Mouse (Mus musculus) limb, embryonic 11.5 days (tissue): ENCODE measurements around the gene Pdzrn3. TPM values are rescaled to one million over a fixed set of nuclear protein-coding genes. Genes with fewer than 3 reads are reported as not detected.

Source experiments
- ATAC-seq: fragments of 200-750 bp; cut with Nextera tagmentation; 2 replicates; pipeline ENCODE4 v1.8.0; 2017; ENCODE audit warnings: low read depth; ENCODE audit not compliant: insufficient number of reproducible peaks, low FRiP score, low TSS enrichment
- DNase-seq: peaks from one replicate; pipeline ENCODE4 v3.0.0-alpha.2; 2015; ENCODE audit warnings: low spot score
- H3K27ac ChIP-seq: fragments of 300-500 bp; sonication (generic); replicated peaks from 2 replicates; pipeline ENCODE4 v1.5.1; 2014; ENCODE audit warnings: low read depth, mild to moderate bottlenecking, low read length
- H3K27me3 ChIP-seq: fragments of 300-500 bp; sonication (generic); 2 replicates; pipeline ENCODE4 v1.6.1; 2014; ENCODE audit warnings: mild to moderate bottlenecking, low read length, mixed read lengths; ENCODE audit not compliant: control insufficient read depth, insufficient read depth
- H3K36me3 ChIP-seq: fragments of 300-500 bp; sonication (generic); 2 replicates; pipeline ENCODE4 v1.6.1; 2014; ENCODE audit warnings: mild to moderate bottlenecking, low read length, moderate library complexity, mixed read lengths; ENCODE audit not compliant: control insufficient read depth, insufficient read depth
- H3K4me1 ChIP-seq: fragments of 300-500 bp; sonication (generic); 2 replicates; pipeline ENCODE4 v1.6.1; 2014; ENCODE audit warnings: low read length, mixed read lengths; ENCODE audit not compliant: control insufficient read depth, insufficient read depth
- H3K4me2 ChIP-seq: fragments of 300-500 bp; sonication (generic); 2 replicates; pipeline ENCODE4 v1.6.1; 2014; ENCODE audit warnings: low read depth, mild to moderate bottlenecking, moderate library complexity; ENCODE audit not compliant: severe bottlenecking
- H3K4me3 ChIP-seq: fragments of 300-500 bp; sonication (generic); 2 replicates; pipeline ENCODE4 v1.5.1; 2014; ENCODE audit warnings: low read depth, low read length
- H3K9ac ChIP-seq: fragments of 300-500 bp; sonication (generic); 2 replicates; pipeline ENCODE4 v1.6.1; 2014; ENCODE audit warnings: mild to moderate bottlenecking, low read length
- H3K9me3 ChIP-seq: fragments of 300-500 bp; sonication (generic); 2 replicates; pipeline ENCODE4 v1.6.1; 2016; ENCODE audit warnings: low read length; ENCODE audit not compliant: control insufficient read depth
- WGBS: fragments of 180-500 bp; shearing (Covaris S2); extraction: QIAGEN DNeasy Blood & Tissue Kit; methylation state at CpG from one replicate; pipeline ENCODE4 v1.1.7; 2014; 5-methylcytosine and 5-hydroxymethylcytosine counted together
- polyA plus RNA-seq: library from polyadenylated mRNA; unstranded; fragments of >200 nt; fragmentation: Nextera tagmentation; extraction: Ambion mirVana; gene quantifications from 2 replicates; pipeline ENCODE4 v1.2.1, GENCODE M21; 2014

Pdzrn3 gene
- polyA plus RNA-seq, 1 experiment from 2014 or later: 11.1 TPM

- Histone ChIP-seq H3K9ac (no peak overlapping the region), H3K27ac (no peak overlapping the region), H3K4me1 (peaks cover 12% of the 10 kb centered on the region), H3K4me2 (no peak overlapping the region), H3K9me3 (no peaks in the 10 kb centered on the region), H3K27me3 (no peaks in the 10 kb centered on the region), H3K36me3 (no peaks in the 10 kb centered on the region), H3K4me3 (no peak overlapping the region)
- DNase-seq (no peak), ATAC-seq (no peak)
- WGBS: 88% methylated on average over 4 of the region's 4 CpGs
Observed at GRCm38 (mm10) chr6:101246137-101246536, 131.6 kb downstream of the Pdzrn3 start.

- Histone ChIP-seq H3K4me1 (no peaks in the 10 kb centered on the region), H3K9me3 (no peaks in the 10 kb centered on the region), H3K27me3 (no peaks in the 10 kb centered on the region), H3K27ac (no peak overlapping the region), H3K4me3 (no peak overlapping the region), H3K9ac (no peak overlapping the region), H3K4me2 (no peak overlapping the region), H3K36me3 (no peaks in the 10 kb centered on the region)
- WGBS: 89% methylated on average over 3 of the region's 3 CpGs
- DNase-seq: no peak
- ATAC-seq: no peak
Observed at GRCm38 (mm10) chr6:101244355-101244754, 133.3 kb downstream of the Pdzrn3 start.

DNA sequence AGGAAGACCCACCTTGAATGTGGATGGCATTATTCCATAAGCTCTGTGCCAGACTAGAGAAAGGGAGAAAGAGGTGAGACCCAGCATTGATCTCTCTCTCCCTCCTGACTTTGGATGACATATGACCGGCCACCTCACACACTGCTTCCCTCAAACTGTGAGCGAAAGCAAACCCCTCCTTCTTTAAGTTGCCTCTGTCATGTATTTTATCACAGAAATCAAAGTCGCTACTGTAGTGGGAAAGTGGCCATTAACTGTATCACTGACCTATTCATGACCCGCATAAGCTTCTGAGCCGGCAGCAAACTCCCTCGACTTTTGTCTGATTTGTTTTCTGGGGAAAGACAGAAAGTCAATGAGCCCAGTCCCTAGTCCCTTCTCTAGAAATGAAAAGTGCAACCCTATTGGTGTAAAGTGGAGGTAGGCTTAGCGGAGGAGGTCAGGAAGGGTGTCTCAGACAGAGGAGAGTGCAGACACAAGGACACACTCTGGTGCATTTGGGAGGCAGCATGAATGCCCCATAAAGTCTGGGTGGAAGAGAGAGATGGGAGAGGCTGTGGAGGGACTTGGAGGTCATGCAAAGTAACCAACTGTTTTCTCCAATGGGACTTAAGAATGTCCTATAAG lies 134.4 kb downstream of the Pdzrn3 start:
- no peaks in the 10 kb centered on the region for H3K27me3 ChIP-seq
- no peaks in the 10 kb centered on the region for H3K36me3 ChIP-seq
- no peaks in the 10 kb centered on the region for H3K9me3 ChIP-seq
- no peak overlapping the region for H3K9ac ChIP-seq
- no peak overlapping the region for H3K4me2 ChIP-seq
- WGBS: 88% methylated on average over 7 of the region's 7 CpGs
- no peaks in the 10 kb centered on the region for H3K4me1 ChIP-seq
- no peak overlapping the region for H3K27ac ChIP-seq
- no peak overlapping the region for H3K4me3 ChIP-seq
- DNase-seq (no peak), ATAC-seq (no peak)

DNA sequence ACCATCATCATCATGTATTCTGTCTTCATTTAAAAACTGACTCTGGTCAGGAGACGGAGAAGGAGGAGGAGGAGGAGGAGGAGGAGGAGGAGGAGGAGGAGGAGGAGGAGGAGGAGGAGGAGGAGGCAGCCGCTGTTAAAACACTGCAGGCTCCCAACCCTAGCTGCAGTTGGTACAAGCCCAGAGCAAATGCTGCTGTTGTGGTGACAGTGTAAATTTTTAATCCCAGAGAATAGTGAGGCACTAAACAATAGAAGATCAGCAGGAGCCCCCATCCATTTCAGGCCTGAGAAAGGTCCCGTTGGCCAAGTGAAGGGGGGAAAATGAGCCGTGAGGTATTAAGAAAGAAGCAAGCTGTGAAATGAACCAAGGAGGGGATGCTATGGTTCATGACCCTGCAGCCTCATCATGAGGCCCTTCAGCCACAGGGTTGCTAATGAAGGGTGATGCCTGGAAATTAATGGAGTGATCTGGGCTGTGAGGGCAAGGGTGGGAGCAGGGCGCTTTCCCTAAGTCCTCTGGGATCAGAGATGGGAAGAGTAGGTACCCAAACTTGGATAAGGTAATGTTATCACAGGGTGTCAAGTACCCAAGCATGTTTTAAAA lies 141.0 kb downstream of the Pdzrn3 start:
- no peak overlapping the region for H3K27ac ChIP-seq
- no peak overlapping the region for H3K9ac ChIP-seq
- H3K4me1 ChIP-seq: peaks cover 4% of the 10 kb centered on the region; the same call in 1 of the 2 replicates
- DNase-seq: no peak
- H3K27me3 ChIP-seq: no peaks in the 10 kb centered on the region
- H3K9me3 ChIP-seq: no peaks in the 10 kb centered on the region
- 43% methylated on average over 4 of the region's 5 CpGs for WGBS
- no peak overlapping the region for H3K4me3 ChIP-seq
- H3K4me2 ChIP-seq: no peak overlapping the region
- no peak for ATAC-seq
- H3K36me3 ChIP-seq: no peaks in the 10 kb centered on the region

DNA sequence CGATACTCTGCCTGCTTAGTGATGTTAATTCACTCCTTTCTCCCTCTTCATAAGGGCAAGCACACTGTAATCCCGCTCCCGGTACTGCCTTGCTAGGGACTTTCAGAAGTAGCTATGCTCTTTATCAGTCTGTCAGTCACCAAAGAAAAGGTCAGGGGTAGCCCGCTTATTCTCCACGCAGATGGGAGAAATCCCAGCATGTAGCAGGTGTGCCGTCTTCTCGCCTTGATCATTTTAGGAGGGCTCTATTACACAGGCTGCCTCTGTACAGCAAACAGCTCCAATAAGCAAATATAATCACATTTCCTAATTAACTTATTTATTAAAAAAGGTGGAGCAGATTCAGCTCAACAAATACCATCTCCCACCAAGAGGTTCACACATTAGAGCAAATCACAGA lies 141.5 kb downstream of the Pdzrn3 start:
- 77% methylated on average over 7 of the region's 7 CpGs for WGBS
- ATAC-seq: no peak
- Histone ChIP-seq H3K9ac (no peak overlapping the region), H3K9me3 (no peaks in the 10 kb centered on the region), H3K4me3 (no peak overlapping the region), H3K4me2 (no peak overlapping the region), H3K27me3 (no peaks in the 10 kb centered on the region), H3K4me1 (peaks cover 4% of the 10 kb centered on the region; the same call in 1 of the 2 replicates), H3K36me3 (no peaks in the 10 kb centered on the region), H3K27ac (no peak overlapping the region)
- no peak for DNase-seq

- Histone ChIP-seq H3K9ac (no peak overlapping the region), H3K4me3 (no peak overlapping the region), H3K27ac (no peak overlapping the region), H3K4me2 (no peak overlapping the region), H3K9me3 (no peaks in the 10 kb centered on the region), H3K4me1 (peaks cover 4% of the 10 kb centered on the region; the same call in 1 of the 2 replicates), H3K36me3 (no peaks in the 10 kb centered on the region), H3K27me3 (no peaks in the 10 kb centered on the region)
- WGBS: 14% methylated on average over 10 of the region's 10 CpGs
- ATAC-seq (no peak), DNase-seq (no peak)
Observed at GRCm38 (mm10) chr6:101234349-101234748, 143.3 kb downstream of the Pdzrn3 start.

DNA sequence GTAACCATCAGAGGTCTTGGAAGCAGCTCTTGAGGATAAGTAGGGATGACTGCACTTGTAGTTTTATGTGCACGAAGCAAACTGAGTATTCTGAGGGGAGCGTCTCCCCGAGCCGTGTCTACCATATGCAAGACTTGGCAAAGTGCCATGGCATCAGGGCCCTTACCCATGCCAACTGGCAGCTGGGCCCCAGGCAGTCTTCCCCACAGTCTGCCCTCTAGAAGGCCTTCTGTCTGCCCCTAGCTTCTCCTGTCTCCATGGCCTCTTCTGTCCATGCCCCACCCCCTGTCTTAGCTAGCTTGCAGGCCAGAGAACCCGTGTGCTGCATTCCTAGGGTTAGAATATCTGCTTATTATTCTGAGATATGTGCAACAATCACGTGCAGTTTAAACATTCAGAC lies 144.0 kb downstream of the Pdzrn3 start:
- Histone ChIP-seq H3K9me3 (no peaks in the 10 kb centered on the region), H3K27ac (no peak overlapping the region), H3K36me3 (no peaks in the 10 kb centered on the region), H3K9ac (no peak overlapping the region), H3K27me3 (no peaks in the 10 kb centered on the region), H3K4me1 (peaks cover 4% of the 10 kb centered on the region; the same call in 1 of the 2 replicates), H3K4me2 (no peak overlapping the region), H3K4me3 (no peak overlapping the region)
- no peak for DNase-seq
- ATAC-seq: no peak
- WGBS: 86% methylated on average over 6 of the region's 6 CpGs

DNA sequence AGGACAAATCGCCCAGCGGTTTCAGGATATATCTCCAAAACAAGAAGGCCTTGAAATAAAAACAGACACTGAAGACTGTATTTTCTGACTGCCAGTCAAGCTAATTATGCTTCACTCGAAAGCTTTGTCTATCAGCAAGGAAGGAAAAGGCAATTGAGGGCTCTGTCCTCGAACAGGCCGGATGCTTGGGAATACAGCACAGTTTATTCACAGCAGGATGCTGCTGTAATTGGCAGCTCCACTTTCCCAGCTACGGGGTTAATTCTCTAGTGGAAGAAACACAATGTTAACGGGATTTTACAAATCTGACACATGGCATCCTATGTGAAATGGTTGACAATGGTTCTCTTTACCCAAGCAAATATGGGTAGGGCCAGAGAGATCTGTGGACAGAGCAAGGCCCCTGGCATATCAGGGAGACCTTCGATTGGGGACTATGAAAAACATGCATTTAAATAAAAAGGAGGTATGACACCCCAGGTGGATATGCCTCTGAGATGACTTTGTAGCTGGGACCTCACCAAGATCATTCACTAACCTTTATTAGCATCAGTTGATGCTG lies 150.3 kb downstream of the Pdzrn3 start:
- no peak for DNase-seq
- no peak overlapping the region for H3K4me2 ChIP-seq
- 45% methylated on average over 8 of the region's 8 CpGs for WGBS

More for the DNA sequence above, 150.3 kb downstream of the Pdzrn3 start:
- H3K4me1 ChIP-seq: peaks cover 5% of the 10 kb centered on the region; the same call in 1 of the 2 replicates
- no peaks in the 10 kb centered on the region for H3K9me3 ChIP-seq
- no peak overlapping the region for H3K4me3 ChIP-seq
- H3K27ac ChIP-seq: no peak overlapping the region
- no peak for ATAC-seq
- H3K36me3 ChIP-seq: no peaks in the 10 kb centered on the region
- H3K9ac ChIP-seq: no peak overlapping the region
- H3K27me3 ChIP-seq: no peaks in the 10 kb centered on the region
